Mouse (Mus musculus) lung, postnatal 25 days (tissue): ENCODE measurements around the gene Gm4767.
"Not testable (repeated sequence)": the region's sequence is repeated elsewhere in the genome, so short reads cannot be mapped to it uniquely, and the experiment has no call there.

Experiments used
- DNase-seq: peaks from one replicate; pipeline ENCODE4 v3.0.0; 2022; ENCODE audit warnings: low spot score

Gm4767 gene

GRCm38 (mm10) chr10:81811899-81812298 is at the start of gene Gm4767:
Gene Gm4767, plus strand, starts transcription at chr10:81812186.
- DNase-seq, result not testable (repeated sequence)

GRCm38 (mm10) chr10:81770506-81771403 is 41.2 kb upstream of the Gm4767 start, which contains the start of gene Gm3055:
Gene Gm3055, minus strand, starts transcription at chr10:81771161.
- DNase-seq, result not testable (repeated sequence)

- not testable (repeated sequence) for DNase-seq
Observed at GRCm38 (mm10) chr10:81771404-81771777, 40.6 kb upstream of the Gm4767 start.

GRCm38 (mm10) chr10:81846219-81846618 is 34.2 kb downstream of the Gm4767 start:
- DNase-seq, result not testable (repeated sequence)

- not testable (repeated sequence) for DNase-seq
Observed at GRCm38 (mm10) chr10:81863409-81864407, 51.7 kb downstream of the Gm4767 start, which contains the start of gene Gm32687. Gene Gm32687, plus strand, starts transcription at chr10:81863934.
